Comparison of ENCODE assay signal across 16 mouse cellular contexts in the genomic region with DNA sequence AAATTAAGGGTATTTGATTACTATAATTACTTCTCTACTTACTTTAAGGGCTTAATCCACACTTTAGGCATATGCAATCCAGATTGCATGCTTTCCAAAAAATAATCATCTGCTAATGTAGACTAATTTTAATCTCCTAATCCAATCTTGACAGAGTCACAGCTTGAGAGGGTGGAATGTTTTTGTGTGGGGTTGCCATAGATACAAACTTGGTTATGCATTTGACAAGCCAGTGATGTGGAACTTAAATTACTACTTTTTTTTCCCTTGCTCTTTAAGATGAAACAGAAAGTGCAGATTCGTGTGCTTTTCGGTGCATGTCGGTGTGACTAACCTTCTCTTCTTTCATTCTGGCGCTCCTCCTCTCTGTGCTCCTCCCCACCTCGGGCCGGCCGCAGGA.
"Had no signal": no experiment of that assay in that cellular context is flagged by ENCODE, and none has a peak within 500 bp of the region (broad histone marks: within the 10 kb centered on the region; RNA-seq: fewer than 3 reads in every experiment).

No protein-coding gene starts in this region.

- H3K27ac ChIP-seq: kidney, embryonic 15.5 days; left cerebral cortex, adult 2 months; limb, embryonic 10.5 days; liver, embryonic 15.5 days; midbrain, embryonic 10.5 days; neural tube, embryonic 15.5 days had no signal

- H3K4me1 ChIP-seq: limb, embryonic 10.5 days; liver, embryonic 15.5 days; neural tube, embryonic 15.5 days had no signal

- H3K4me2 ChIP-seq: kidney, embryonic 15.5 days; liver, embryonic 11.5 days; liver, embryonic 15.5 days; neural tube, embryonic 15.5 days had no signal

- H3K27me3 ChIP-seq: liver, embryonic 15.5 days; neural tube, embryonic 15.5 days had no signal

- DNase-seq: kidney, adult 2 months; kidney, postnatal 4 days; lung, adult 2 months; lung, postnatal 36 days; midbrain, embryonic 14.5 days; right cerebral cortex, postnatal 25 days; thymus, postnatal 4 days had no signal

- ATAC-seq: lung, postnatal 0 days had no signal

- H3K9ac ChIP-seq: kidney, embryonic 15.5 days; liver, embryonic 15.5 days; neural tube, embryonic 15.5 days had no signal

- H3K4me3 ChIP-seq: kidney, embryonic 15.5 days; left cerebral cortex, adult 2 months; limb, embryonic 10.5 days; liver, embryonic 15.5 days; midbrain, embryonic 10.5 days; myocyte; neural tube, embryonic 15.5 days had no signal

- H3K36me3 ChIP-seq: kidney, embryonic 15.5 days; limb, embryonic 10.5 days; liver, embryonic 15.5 days; midbrain, embryonic 10.5 days; neural tube, embryonic 15.5 days had no signal

- H3K9me3 ChIP-seq: kidney, embryonic 15.5 days; limb, embryonic 10.5 days; liver, embryonic 15.5 days; midbrain, embryonic 10.5 days; neural tube, embryonic 15.5 days had no signal
